Mouse (Mus musculus) c-Kit-positive CD71-positive TER-119-negative erythroid progenitor cells, embryonic 14.5 days (primary cell): ENCODE measurements around the gene Zfp503.

ENCODE experiments used
- DNase-seq: peaks from one replicate; pipeline ENCODE4 v3.0.0-alpha.2; 2013; ENCODE audit warnings: low read depth

Zfp503 gene

DNA sequence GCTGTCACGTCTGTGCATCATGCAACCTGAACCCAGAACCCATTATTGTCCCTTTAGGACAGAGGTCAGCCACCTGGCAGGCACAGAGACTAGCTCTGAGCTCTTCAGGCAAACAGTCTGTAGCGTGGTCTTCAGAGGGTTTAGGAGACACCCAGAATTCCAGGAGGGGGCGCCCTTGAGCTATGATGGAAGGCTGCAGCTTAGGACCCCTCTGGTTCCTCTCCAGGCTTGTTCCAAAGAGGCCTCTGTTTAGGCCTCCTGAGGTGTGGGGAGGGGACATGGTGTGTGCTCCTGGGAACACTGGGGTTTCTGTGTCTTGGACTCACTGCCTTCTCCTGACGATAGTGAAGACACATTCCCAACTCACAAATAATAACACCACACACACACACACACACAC, 20.4 kb downstream of the Zfp503 start:
- DNase-seq, result no peak

DNA sequence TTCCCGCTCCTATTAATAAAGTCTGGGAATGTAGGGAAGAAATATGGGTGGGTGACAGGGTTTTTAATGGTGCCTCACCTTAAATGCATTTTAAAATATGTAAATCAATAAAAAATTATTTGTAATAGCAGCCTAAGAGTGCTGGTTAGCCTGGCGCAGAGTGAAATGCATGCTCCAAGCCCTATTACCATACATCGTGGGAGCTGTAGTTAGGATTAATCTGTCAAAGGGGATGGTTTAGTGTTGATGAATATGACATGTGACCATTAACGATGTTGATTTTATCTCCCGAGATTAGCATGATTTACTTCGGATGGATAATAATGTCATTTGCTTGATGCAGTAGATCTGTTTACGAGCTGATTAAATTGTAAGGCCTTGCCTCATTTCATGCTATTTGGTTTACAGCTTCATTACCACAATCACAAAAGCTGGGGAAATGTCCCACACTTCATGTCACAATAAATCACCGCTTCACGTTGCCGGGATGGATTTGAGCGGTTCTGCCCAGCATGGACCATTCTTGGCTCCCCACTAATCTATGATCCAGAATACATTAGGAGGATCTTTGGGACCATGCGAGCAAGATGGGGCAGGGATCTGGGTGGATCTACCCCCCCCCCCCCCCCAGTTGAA, 21.9 kb downstream of the Zfp503 start:
- no peak for DNase-seq

DNA sequence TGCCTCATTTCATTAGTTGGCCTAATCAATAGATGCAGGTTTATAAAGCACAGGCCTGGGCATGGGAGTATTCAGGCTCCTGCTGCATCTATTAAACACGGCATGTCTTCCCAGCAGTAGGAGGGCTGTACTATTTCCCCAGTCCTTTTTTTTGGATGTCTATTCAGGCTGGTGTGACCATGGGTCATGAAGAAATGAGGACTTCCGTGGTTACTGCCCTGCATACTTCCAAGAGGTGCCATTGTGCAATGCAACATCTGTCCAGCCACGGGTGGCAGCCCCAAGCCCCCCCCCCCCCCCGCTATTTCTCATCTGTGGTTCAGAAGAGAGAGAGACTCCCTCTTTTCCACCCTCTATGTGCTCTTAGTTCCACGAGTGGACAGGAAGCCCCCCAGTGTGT, 23.1 kb downstream of the Zfp503 start:
- no peak for DNase-seq

DNA sequence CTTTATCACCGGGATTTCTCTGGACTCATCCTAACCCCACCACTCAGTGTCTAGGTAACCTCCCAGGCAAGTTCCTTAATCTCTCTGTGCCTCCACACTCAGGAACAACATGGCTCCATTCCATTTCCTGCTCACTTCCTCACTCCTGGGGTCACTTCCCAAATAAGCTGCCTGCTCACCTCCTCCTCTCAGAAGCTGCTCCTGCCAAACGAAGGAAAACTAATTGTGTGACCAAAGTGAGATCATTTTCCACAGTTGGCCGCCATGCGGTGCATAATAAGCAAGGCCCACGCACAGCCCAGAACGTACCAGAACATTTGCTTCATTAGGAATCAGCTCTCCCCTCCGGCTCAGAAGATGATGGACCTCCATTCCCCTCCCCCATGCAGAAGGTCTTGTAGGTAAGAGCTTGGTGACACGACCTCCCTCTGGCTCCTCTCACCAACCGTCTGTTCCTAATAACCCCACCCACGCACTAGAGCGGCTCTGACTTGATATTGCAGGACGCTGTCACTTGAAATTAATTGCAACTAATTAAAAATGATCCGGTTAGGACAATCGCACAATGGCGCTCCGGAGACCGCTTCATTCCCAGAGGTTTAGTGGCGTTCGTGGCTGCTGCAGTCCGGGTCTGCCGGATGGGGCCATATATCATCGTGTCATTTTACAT, 26.9 kb downstream of the Zfp503 start:
- no peak for DNase-seq

DNA sequence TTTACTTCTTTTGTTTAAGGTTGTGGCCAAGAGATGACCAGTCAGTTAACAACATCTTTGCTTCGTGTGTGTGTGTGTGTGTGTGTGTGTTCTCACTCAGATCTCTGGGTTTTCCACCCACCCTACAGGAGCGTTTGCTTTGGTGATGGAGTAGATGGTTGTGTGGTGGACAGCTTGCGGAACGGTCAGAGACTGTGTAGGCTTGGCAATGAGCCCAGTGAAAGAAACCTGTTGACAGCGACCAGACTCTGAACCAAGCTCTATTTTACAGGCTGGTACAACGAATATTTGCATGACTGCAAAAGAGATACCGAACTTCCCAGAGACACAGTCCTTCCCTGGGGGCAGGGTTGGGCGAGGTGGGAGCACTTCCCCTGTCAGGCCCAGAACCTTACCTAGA, 30.2 kb downstream of the Zfp503 start:
- no peak for DNase-seq

DNA sequence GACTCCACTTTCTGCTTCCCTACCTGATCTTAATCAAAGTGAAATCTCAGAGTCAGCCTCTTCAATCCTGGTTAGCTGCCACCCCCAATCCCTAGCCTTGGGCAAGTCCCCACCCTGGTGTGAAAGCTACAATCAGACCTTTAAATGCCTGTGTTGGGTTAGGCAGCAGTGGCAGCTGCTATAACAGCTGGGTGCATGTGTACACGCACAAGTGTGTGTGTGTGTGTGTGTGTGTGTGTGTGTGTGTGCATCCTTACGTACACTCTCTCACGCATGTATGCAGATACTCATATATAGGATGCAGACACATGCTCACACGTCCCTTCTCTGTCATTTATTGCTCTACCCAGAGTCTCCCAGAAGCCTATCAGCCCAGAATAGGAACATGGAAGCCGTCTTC, 30.8 kb downstream of the Zfp503 start:
- no peak for DNase-seq

DNA sequence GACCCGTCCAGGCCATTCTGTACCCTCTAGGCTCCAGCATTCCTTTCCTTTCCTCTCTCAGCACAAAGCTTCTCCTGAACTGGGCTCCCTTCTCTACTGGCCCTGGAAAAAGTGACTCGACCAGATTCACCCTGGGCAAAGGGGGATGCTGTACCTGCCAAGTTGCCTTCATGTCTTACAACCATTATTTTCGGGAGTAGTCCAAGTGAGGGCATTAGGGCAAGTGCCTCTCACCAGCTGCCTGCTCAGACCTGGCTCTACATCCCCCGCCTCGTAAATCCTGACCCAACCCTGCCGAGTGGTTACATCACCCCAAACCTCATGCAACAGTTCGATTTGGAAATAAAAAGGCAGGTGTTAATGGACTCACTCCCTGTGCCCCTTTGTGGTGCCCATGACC, 36.9 kb downstream of the Zfp503 start:
- DNase-seq, result no peak

GRCm38 (mm10) chr14:21951896-21952523, 37.4 kb downstream of the Zfp503 start:
- no peak for DNase-seq

DNA sequence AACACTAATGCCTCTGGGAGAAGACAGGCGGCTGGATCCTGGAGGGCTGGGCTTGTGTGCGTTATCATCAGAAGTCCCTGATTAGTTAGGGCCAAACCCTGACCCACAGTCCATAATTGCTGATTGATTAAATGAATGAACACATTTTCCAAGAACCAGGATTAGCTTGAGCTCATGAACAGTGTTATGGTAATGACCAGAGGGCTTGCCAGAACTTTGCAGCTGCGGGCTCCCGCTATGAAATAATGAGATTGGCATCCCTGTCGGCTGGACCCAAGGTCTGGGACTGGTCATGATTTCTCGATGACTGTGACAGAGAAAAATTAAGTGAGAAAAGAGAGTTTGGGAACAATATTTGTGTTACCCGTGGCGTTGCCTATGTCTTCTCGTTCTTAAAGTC, 44.5 kb downstream of the Zfp503 start:
- DNase-seq, result no peak

DNA sequence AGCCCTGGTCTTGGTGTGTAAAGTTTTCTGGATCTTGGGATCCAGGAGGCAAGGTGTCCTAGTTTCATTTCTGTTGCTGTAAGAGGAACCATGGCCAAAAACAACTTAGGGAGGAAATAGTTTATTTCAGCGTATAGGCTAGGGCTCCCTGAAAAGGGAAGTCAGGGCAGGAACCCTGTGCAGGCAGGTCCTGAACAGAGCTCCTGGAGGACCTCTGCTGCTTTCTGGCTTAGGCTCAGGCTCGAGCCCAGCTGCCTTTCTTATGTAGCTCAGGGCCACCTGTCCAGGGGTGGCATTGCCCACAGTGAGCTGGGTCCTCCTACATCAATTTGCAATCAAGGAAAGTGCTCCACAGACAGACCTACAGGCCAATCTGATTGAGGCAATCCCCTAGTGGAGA, 47.8 kb downstream of the Zfp503 start:
- DNase-seq, result no peak

DNA sequence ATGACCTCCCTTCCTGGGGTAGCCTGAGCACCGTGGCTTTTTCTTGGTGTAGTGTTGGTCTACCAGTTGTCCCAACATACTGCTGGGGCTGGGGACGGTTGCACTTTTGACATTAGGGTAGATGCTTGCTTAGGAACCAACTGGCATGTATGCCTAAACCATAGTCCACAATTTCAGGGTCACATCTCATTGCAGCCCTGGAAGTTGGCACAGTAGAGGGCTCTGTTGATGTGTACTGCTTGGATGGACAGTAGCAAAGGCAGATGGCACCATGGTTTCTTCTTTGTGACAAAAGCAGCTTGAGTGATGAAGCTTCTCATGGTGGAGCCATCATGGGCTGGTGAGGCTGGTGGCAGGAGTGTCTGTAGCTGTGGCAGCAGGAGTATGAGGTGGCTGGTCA, 52.3 kb downstream of the Zfp503 start:
- no peak for DNase-seq

DNA sequence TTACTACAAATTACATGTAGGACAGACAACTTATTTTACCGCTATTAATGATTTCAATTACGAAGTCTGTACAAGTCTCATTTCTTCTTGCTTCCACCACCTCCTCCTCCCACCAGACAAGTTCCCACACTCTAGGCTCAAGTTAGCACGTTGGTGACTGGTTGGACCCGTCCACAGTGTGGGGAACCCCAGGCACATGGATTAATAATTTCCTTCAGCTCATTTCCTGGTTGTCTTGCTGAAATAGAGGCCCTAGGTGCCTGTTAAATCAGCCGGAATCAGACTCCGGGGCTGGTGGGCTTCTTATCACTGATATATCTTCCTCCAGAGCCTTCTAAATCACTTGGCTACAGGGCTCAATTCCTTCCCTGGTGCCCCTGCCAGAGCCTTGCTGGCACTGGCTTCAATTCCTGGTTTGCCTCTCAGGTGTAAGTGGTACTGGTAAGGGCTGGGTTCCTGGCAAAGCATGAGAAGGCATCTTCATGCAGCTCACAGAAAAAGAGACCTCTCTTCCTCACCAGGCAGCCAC, 53.2 kb downstream of the Zfp503 start:
- DNase-seq, result no peak
